Mouse (Mus musculus): ENCODE results near the gene Trarg1. TPM values are rescaled to one million over a fixed set of nuclear protein-coding genes. Genes with fewer than 3 reads are reported as not detected.

Gene Trarg1
- polyA plus RNA-seq, 1 experiment from 2014 or later: 0.23 TPM

DNA sequence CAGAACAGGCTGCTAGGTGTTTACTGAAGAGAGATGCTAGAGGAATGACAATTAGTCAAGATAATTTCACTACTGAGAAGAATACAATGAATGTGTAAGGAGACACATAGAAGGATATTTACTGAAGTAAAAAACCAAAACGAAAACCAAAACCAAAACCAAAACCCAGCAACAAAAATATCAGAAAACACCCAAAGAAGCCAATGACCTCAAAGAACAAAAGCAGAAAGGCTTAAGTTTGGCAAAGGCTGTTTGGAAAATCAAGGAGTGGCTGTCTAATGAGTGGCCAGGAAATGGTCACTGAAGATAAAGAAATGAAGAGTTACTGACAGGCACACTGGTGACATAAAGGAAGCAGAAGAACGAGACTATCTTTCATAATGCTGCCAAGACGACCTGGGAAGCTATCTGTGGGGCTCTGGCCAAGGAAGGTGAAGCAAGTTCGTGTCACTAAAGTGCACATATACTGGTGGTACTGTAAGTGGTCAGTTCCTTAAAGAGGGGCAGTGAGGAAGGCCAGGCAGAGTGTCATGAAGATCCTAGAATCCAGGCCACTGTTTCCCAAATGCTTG lies 56.2 kb downstream of the Trarg1 start:
- Histone ChIP-seq H3K36me3 (ENCODE audit: control insufficient read depth, insufficient read depth, low read length) (peaks cover 54% of the 10 kb centered on the region), H3K27ac (ENCODE audit: low read depth, low read length) (no peak overlapping the region), H3K9ac (ENCODE audit: low read length) (no peak overlapping the region), H3K27me3 (replicated peaks; ENCODE audit: control insufficient read depth, insufficient read depth, low read length) (no peaks in the 10 kb centered on the region), H3K9me3 (replicated peaks; ENCODE audit: control insufficient read depth, low read length) (no peaks in the 10 kb centered on the region), H3K4me2 (ENCODE audit: low read length) (no peak overlapping the region), H3K4me3 (ENCODE audit: low read depth, low read length) (no peak overlapping the region), H3K4me1 (ENCODE audit: control insufficient read depth, insufficient read depth, low read length) (no peaks in the 10 kb centered on the region)
- ATAC-seq (no peak), DNase-seq (ENCODE audit: low spot score) (no peak)
- 83% methylated on average over 4 of the region's 4 CpGs for WGBS

DNA sequence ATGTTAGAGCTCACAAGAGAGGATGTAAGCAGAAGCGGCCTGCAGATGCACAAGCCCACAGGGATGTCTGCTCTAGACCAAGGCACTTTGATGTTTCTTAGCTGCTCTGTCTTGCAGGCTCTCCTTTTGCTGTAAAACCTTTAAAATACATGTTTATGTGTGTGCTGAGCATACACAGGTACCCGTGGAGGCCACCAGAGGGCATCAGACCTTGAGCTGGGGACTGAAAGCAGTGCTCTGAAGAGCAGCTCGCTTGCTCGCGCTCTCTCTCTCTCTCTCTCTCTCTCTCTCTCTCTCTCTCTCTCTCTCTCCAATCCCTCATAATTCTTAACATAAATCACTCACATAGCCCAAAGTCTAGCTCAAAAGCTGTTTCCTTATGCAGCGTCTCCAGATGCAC lies 59.5 kb downstream of the Trarg1 start:
- peak; percentile 26 for DNase-seq (ENCODE audit: low spot score)
- WGBS: 71% methylated on average over 6 of the region's 6 CpGs

DNA sequence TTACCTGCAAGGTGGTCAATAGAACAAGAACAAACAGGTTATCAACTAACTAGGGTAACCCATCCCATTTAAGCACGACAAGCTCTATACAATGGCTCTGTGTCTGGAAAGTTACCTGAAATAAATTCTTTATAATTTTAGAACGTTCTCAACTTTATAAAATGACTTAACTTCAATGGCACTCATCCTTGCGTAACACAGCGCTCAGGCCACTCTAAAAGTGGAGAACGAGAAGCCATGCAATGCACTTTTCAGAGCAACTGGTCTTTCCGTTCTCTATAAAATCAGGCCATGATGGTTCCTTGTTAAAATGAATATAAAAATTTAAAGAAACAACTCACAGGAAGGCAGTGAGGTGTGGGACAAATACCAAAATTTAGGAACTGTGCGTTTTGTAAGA lies 62.9 kb downstream of the Trarg1 start:
- ATAC-seq (no peak), DNase-seq (ENCODE audit: low spot score) (no peak)
- Histone ChIP-seq H3K27me3 (replicated peaks; ENCODE audit: control insufficient read depth, insufficient read depth, low read length) (no peaks in the 10 kb centered on the region), H3K27ac (ENCODE audit: low read depth, low read length) (no peak overlapping the region), H3K9me3 (replicated peaks; ENCODE audit: control insufficient read depth, low read length) (no peaks in the 10 kb centered on the region), H3K36me3 (ENCODE audit: control insufficient read depth, insufficient read depth, low read length) (peaks cover 44% of the 10 kb centered on the region), H3K4me1 (ENCODE audit: control insufficient read depth, insufficient read depth, low read length) (no peaks in the 10 kb centered on the region), H3K4me3 (ENCODE audit: low read depth, low read length) (no peak overlapping the region), H3K4me2 (ENCODE audit: low read length) (no peak overlapping the region), H3K9ac (ENCODE audit: low read length) (no peak overlapping the region)
- 96% methylated on average over 7 of the region's 7 CpGs for WGBS

More for the DNA sequence above, 59.5 kb downstream of the Trarg1 start:
- ATAC-seq: no peak
- Histone ChIP-seq H3K9ac (ENCODE audit: low read length) (no peak overlapping the region), H3K4me1 (ENCODE audit: control insufficient read depth, insufficient read depth, low read length) (no peaks in the 10 kb centered on the region), H3K27me3 (replicated peaks; ENCODE audit: control insufficient read depth, insufficient read depth, low read length) (no peaks in the 10 kb centered on the region), H3K9me3 (replicated peaks; ENCODE audit: control insufficient read depth, low read length) (no peaks in the 10 kb centered on the region), H3K27ac (ENCODE audit: low read depth, low read length) (no peak overlapping the region), H3K36me3 (ENCODE audit: control insufficient read depth, insufficient read depth, low read length) (peaks cover 49% of the 10 kb centered on the region), H3K4me2 (ENCODE audit: low read length) (no peak overlapping the region), H3K4me3 (ENCODE audit: low read depth, low read length) (no peak overlapping the region)

DNA sequence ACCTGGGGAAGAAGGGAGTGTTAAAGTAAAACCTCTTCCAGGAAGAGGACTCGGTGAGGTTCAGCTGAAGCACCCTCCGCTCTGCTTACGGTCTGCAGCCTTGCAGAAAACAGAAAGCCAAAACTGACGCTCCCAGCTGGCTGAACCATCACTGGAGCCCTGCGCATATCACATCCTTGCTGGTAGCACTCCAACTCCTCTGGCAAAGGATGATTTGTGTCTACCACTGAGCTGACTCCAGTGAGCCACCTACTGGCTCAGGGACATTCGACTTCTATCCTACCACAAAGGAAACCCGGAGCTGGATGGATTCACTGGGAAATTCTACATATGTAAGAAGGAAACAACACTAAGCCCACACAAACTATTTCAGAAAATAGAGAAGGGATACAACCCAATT lies 64.9 kb downstream of the Trarg1 start:
- Histone ChIP-seq H3K4me2 (ENCODE audit: low read length) (no peak overlapping the region), H3K4me3 (ENCODE audit: low read depth, low read length) (no peak overlapping the region), H3K27me3 (replicated peaks; ENCODE audit: control insufficient read depth, insufficient read depth, low read length) (no peaks in the 10 kb centered on the region), H3K27ac (ENCODE audit: low read depth, low read length) (no peak overlapping the region), H3K9me3 (replicated peaks; ENCODE audit: control insufficient read depth, low read length) (no peaks in the 10 kb centered on the region), H3K36me3 (ENCODE audit: control insufficient read depth, insufficient read depth, low read length) (peaks cover 58% of the 10 kb centered on the region), H3K4me1 (ENCODE audit: control insufficient read depth, insufficient read depth, low read length) (no peaks in the 10 kb centered on the region), H3K9ac (ENCODE audit: low read length) (no peak overlapping the region)
- ATAC-seq (no peak), DNase-seq (ENCODE audit: low spot score) (peak; percentile 77)
- WGBS: 69% methylated on average over 7 of the region's 7 CpGs

DNA sequence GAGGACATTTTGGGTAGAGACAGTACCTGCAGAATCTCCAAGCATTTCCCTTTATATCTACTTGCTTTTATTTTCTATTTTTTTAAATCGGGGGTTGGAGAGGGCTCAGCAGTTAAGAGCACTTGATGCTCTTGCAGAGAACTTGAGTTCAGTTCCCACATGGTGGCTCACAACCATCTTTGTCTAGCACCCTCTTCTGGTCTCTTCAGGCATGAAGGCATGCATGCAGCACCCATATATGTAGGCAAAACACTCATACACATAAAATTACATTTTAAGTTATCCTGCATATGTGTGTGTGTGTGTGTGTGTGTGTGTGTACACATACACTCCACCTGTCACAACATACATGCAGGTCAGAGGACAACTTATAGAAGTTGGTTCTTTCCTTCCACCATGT lies 66.3 kb downstream of the Trarg1 start:
- no peaks in the 10 kb centered on the region for H3K9me3 ChIP-seq (replicated peaks; ENCODE audit: control insufficient read depth, low read length)
- whole genome bisulfite sequencing: 95% methylated on average over 1 of the region's 1 CpGs
- peaks cover 68% of the 10 kb centered on the region for H3K36me3 ChIP-seq (ENCODE audit: control insufficient read depth, insufficient read depth, low read length)
- ATAC-seq (no peak), DNase-seq (ENCODE audit: low spot score) (no peak)
- H3K4me2 ChIP-seq (ENCODE audit: low read length): no peak overlapping the region
- H3K4me1 ChIP-seq (ENCODE audit: control insufficient read depth, insufficient read depth, low read length): no peaks in the 10 kb centered on the region
- no peaks in the 10 kb centered on the region for H3K27me3 ChIP-seq (replicated peaks; ENCODE audit: control insufficient read depth, insufficient read depth, low read length)
- no peak overlapping the region for H3K27ac ChIP-seq (ENCODE audit: low read depth, low read length)
- no peak overlapping the region for H3K4me3 ChIP-seq (ENCODE audit: low read depth, low read length)
- H3K9ac ChIP-seq (ENCODE audit: low read length): no peak overlapping the region

Other genes starting within 250 kb of the Trarg1 start
- 88.8 and 105 TPM in 2 replicates for gene Abr, start 57.5 kb upstream of the Trarg1 start, polyA plus RNA-seq (2014; fragmentation: Nextera tagmentation; extraction: Ambion mirVana)
- gene Bhlha9, start 7.3 kb upstream of the Trarg1 start, polyA plus RNA-seq (2014; fragmentation: Nextera tagmentation; extraction: Ambion mirVana): 0.47 and 0.48 TPM in 2 replicates
- 39.4 and 41.5 TPM in 2 replicates for gene Gosr1, start 83.8 kb downstream of the Trarg1 start, polyA plus RNA-seq (2014; fragmentation: Nextera tagmentation; extraction: Ambion mirVana)
- gene Cpd, start 167.2 kb downstream of the Trarg1 start, polyA plus RNA-seq (2014; fragmentation: Nextera tagmentation; extraction: Ambion mirVana): 8.0 and 9.8 TPM in 2 replicates
- not detected in 2 replicates for gene Tmigd1, start 222.4 kb downstream of the Trarg1 start, polyA plus RNA-seq (2014; fragmentation: Nextera tagmentation; extraction: Ambion mirVana)
- gene Blmh, start 245.0 kb downstream of the Trarg1 start, polyA plus RNA-seq (2014; fragmentation: Nextera tagmentation; extraction: Ambion mirVana): 110 and 119 TPM in 2 replicates

Measured in forebrain, embryonic 14.5 days (tissue).